Mouse (Mus musculus): ENCODE data around the gene Ruvbl2. TPM values are rescaled to one million over a fixed set of nuclear protein-coding genes. Genes with fewer than 3 reads are reported as not detected.

Gene Ruvbl2
- polyA plus RNA-seq, 1 experiment from 2014 or later = 88.3 TPM

Small RNA genes within 50 kb of the gene (microRNA-seq; reads per million reads assigned to microRNA genes)
- not detected for gene Gm22133

Other genes with a start within 250 kb of the Ruvbl2 start
- 0.58 and 0.75 TPM in 2 replicates for gene Ccdc155, start 233.2 kb downstream of the Ruvbl2 start, polyA plus RNA-seq (2015; fragmentation: Nextera tagmentation; extraction: Ambion mirVana)
- gene Dkkl1, start 225.9 kb downstream of the Ruvbl2 start, polyA plus RNA-seq (2015; fragmentation: Nextera tagmentation; extraction: Ambion mirVana) = 1.2 and 1.4 TPM in 2 replicates
- 88.0 and 92.4 TPM in 2 replicates for gene Tead2, start 222.3 kb downstream of the Ruvbl2 start, polyA plus RNA-seq (2015; fragmentation: Nextera tagmentation; extraction: Ambion mirVana)
- 5.0 and 9.2 TPM in 2 replicates for gene Cd37, start 199.0 kb downstream of the Ruvbl2 start, polyA plus RNA-seq (2015; fragmentation: Nextera tagmentation; extraction: Ambion mirVana)
- 0.09 TPM in 1 of 2 replicates, not detected in the other for gene Slc6a16, start 197.0 kb downstream of the Ruvbl2 start, polyA plus RNA-seq (2015; fragmentation: Nextera tagmentation; extraction: Ambion mirVana)
- not detected in 2 replicates for gene Slc6a21, start 160.6 kb downstream of the Ruvbl2 start, polyA plus RNA-seq (2015; fragmentation: Nextera tagmentation; extraction: Ambion mirVana)
- 12.4 and 18.0 TPM in 2 replicates for gene Trpm4, start 104.3 kb downstream of the Ruvbl2 start, polyA plus RNA-seq (2015; fragmentation: Nextera tagmentation; extraction: Ambion mirVana)
- 26.6 and 28.7 TPM in 2 replicates for gene Hrc, start 102.8 kb downstream of the Ruvbl2 start, polyA plus RNA-seq (2015; fragmentation: Nextera tagmentation; extraction: Ambion mirVana)
- 1.5 TPM in 2 replicates for gene Ppfia3, start 71.1 kb downstream of the Ruvbl2 start, polyA plus RNA-seq (2015; fragmentation: Nextera tagmentation; extraction: Ambion mirVana)
- 0.81 and 0.91 TPM in 2 replicates for gene Lin7b, start 67.5 kb downstream of the Ruvbl2 start, polyA plus RNA-seq (2015; fragmentation: Nextera tagmentation; extraction: Ambion mirVana)
- gene Snrnp70, start 42.4 kb downstream of the Ruvbl2 start, polyA plus RNA-seq (2015; fragmentation: Nextera tagmentation; extraction: Ambion mirVana) = 145 and 161 TPM in 2 replicates
- 0.25 and 0.27 TPM in 2 replicates for gene Kcna7, start 32.4 kb downstream of the Ruvbl2 start, polyA plus RNA-seq (2015; fragmentation: Nextera tagmentation; extraction: Ambion mirVana)
- gene Ntf5, start 24.4 kb downstream of the Ruvbl2 start, polyA plus RNA-seq (2015; fragmentation: Nextera tagmentation; extraction: Ambion mirVana) = 0.91 and 1.1 TPM in 2 replicates
- gene Lhb, start 17.3 kb downstream of the Ruvbl2 start, polyA plus RNA-seq (2015; fragmentation: Nextera tagmentation; extraction: Ambion mirVana) = 0.46 and 0.51 TPM in 2 replicates
- gene Gys1, start 3.3 kb downstream of the Ruvbl2 start, polyA plus RNA-seq (2015; fragmentation: Nextera tagmentation; extraction: Ambion mirVana) = 136 and 141 TPM in 2 replicates
- 3,045 and 3,399 TPM in 2 replicates for gene Ftl1, start 21.8 kb upstream of the Ruvbl2 start, polyA plus RNA-seq (2015; fragmentation: Nextera tagmentation; extraction: Ambion mirVana)
- gene Bax, start 28.8 kb upstream of the Ruvbl2 start, polyA plus RNA-seq (2015; fragmentation: Nextera tagmentation; extraction: Ambion mirVana) = 104 and 107 TPM in 2 replicates
- 0.35 and 0.71 TPM in 2 replicates for gene Tulp2, start 43.8 kb upstream of the Ruvbl2 start, polyA plus RNA-seq (2015; fragmentation: Nextera tagmentation; extraction: Ambion mirVana)
- gene Gm45808, start 48.7 kb upstream of the Ruvbl2 start, polyA plus RNA-seq (2015; fragmentation: Nextera tagmentation; extraction: Ambion mirVana) = not detected in 2 replicates
- 3.4 TPM in 2 replicates for gene Dhdh, start 50.7 kb upstream of the Ruvbl2 start, polyA plus RNA-seq (2015; fragmentation: Nextera tagmentation; extraction: Ambion mirVana)
- 156 and 160 TPM in 2 replicates for gene Nucb1, start 72.3 kb upstream of the Ruvbl2 start, polyA plus RNA-seq (2015; fragmentation: Nextera tagmentation; extraction: Ambion mirVana)
- 25.0 and 27.1 TPM in 2 replicates for gene Ppp1r15a, start 88.2 kb upstream of the Ruvbl2 start, polyA plus RNA-seq (2015; fragmentation: Nextera tagmentation; extraction: Ambion mirVana)
- gene Plekha4, start 88.2 kb upstream of the Ruvbl2 start, polyA plus RNA-seq (2015; fragmentation: Nextera tagmentation; extraction: Ambion mirVana) = 1.3 and 1.8 TPM in 2 replicates
- gene Hsd17b14, start 116.8 kb upstream of the Ruvbl2 start, polyA plus RNA-seq (2015; fragmentation: Nextera tagmentation; extraction: Ambion mirVana) = 0.66 and 0.87 TPM in 2 replicates
- 97.7 and 102 TPM in 2 replicates for gene Bcat2, start 132.1 kb upstream of the Ruvbl2 start, polyA plus RNA-seq (2015; fragmentation: Nextera tagmentation; extraction: Ambion mirVana)
- 1.5 and 1.7 TPM in 2 replicates for gene Fgf21, start 177.4 kb upstream of the Ruvbl2 start, polyA plus RNA-seq (2015; fragmentation: Nextera tagmentation; extraction: Ambion mirVana)
- 0.15 and 0.83 TPM in 2 replicates for gene Fut1, start 179.2 kb upstream of the Ruvbl2 start, polyA plus RNA-seq (2015; fragmentation: Nextera tagmentation; extraction: Ambion mirVana)
- 0.21 and 0.26 TPM in 2 replicates for gene Izumo1, start 183.7 kb upstream of the Ruvbl2 start, polyA plus RNA-seq (2015; fragmentation: Nextera tagmentation; extraction: Ambion mirVana)
- 15.4 and 16.3 TPM in 2 replicates for gene Rasip1, start 189.4 kb upstream of the Ruvbl2 start, polyA plus RNA-seq (2015; fragmentation: Nextera tagmentation; extraction: Ambion mirVana)
- gene Mamstr, start 201.9 kb upstream of the Ruvbl2 start, polyA plus RNA-seq (2015; fragmentation: Nextera tagmentation; extraction: Ambion mirVana) = 7.6 and 9.0 TPM in 2 replicates
- gene Fut2, start 228.3 kb upstream of the Ruvbl2 start, polyA plus RNA-seq (2015; fragmentation: Nextera tagmentation; extraction: Ambion mirVana) = 1.5 and 1.6 TPM in 2 replicates
- gene Ntn5, start 245.9 kb upstream of the Ruvbl2 start, polyA plus RNA-seq (2015; fragmentation: Nextera tagmentation; extraction: Ambion mirVana) = 0.22 and 0.36 TPM in 2 replicates